Mouse (Mus musculus) small intestine, adult 2 months (tissue): ENCODE results near the gene Slc6a12.

ENCODE experiments used
- CTCF ChIP-seq: fragments of 200-500 bp; IDR thresholded peaks from 2 replicates; pipeline ENCODE4 v1.5.1; 2012; ENCODE audit warnings: low read depth, mild to moderate bottlenecking, control low read depth, inconsistent platforms, low read length, moderate library complexity, mixed read lengths; ENCODE audit not compliant: insufficient replicate concordance, insufficient read length; ENCODE audit errors: extremely low read depth
- POLR2A ChIP-seq: fragments of 200-500 bp; IDR thresholded peaks from 2 replicates; pipeline ENCODE4 v1.6.1; 2012; ENCODE audit warnings: low read depth, mild to moderate bottlenecking, control low read depth, inconsistent platforms, low read length, moderate library complexity

- TF ChIP-seq POLR2A (no peak), CTCF (no peak)
Observed at GRCm38 (mm10) chr6:121376159-121376558, 33.3 kb downstream of the Slc6a12 start.
